Mouse (Mus musculus) lung, embryonic 14.5 days (tissue): ENCODE results near the gene Srrm3. TPM values are rescaled to one million over a fixed set of nuclear protein-coding genes. Genes with fewer than 3 reads are reported as not detected.
A peak's percentile ranks its signal among the peaks of the same experiment; 100 is the strongest.

ENCODE experiments used
- ATAC-seq: fragments of 200-750 bp; cut with Nextera tagmentation; 2 replicates; pipeline ENCODE4 v1.8.0; 2017; ENCODE audit warnings: mild to moderate bottlenecking, moderate TSS enrichment, moderate library complexity; ENCODE audit not compliant: insufficient read depth
- DNase-seq: peaks from one replicate; pipeline ENCODE4 v3.0.0-alpha.2; 2015
- H3K27ac ChIP-seq: fragments of 300-500 bp; sonication (generic); 2 replicates; pipeline ENCODE4 v1.5.1; 2014; ENCODE audit warnings: low read depth, mild to moderate bottlenecking, moderate library complexity
- H3K27me3 ChIP-seq: fragments of 300-500 bp; sonication (generic); 2 replicates; pipeline ENCODE4 v1.6.1; 2014; ENCODE audit warnings: low read length, control low read depth; ENCODE audit not compliant: insufficient read depth
- H3K36me3 ChIP-seq: fragments of 300-500 bp; sonication (generic); 2 replicates; pipeline ENCODE4 v1.6.1; 2014; ENCODE audit warnings: control low read depth; ENCODE audit not compliant: insufficient read depth
- H3K4me1 ChIP-seq: fragments of 300-500 bp; sonication (generic); 2 replicates; pipeline ENCODE4 v1.6.1; 2014; ENCODE audit warnings: antibody characterized with exemption, control low read depth; ENCODE audit not compliant: insufficient read depth
- H3K4me2 ChIP-seq: fragments of 300-500 bp; sonication (generic); 2 replicates; pipeline ENCODE4 v1.6.1; 2014; ENCODE audit warnings: mild to moderate bottlenecking
- H3K4me3 ChIP-seq: fragments of 300-500 bp; sonication (generic); 2 replicates; pipeline ENCODE4 v1.5.1; 2014; ENCODE audit warnings: low read depth, low read length
- H3K9ac ChIP-seq: fragments of 300-500 bp; sonication (generic); 2 replicates; pipeline ENCODE4 v1.6.1; 2014
- H3K9me3 ChIP-seq: fragments of 300-500 bp; sonication (generic); 2 replicates; pipeline ENCODE4 v1.6.1; 2016; ENCODE audit warnings: low read depth, low read length, control low read depth
- CTCF ChIP-seq: IDR thresholded peaks from 2 replicates; pipeline ENCODE4 v1.5.1; 2016; ENCODE audit warnings: antibody characterized with exemption, low read depth
- WGBS: fragments of 180-500 bp; shearing (Covaris S2); extraction: QIAGEN DNeasy Blood & Tissue Kit; methylation state at CpG from one replicate; pipeline ENCODE4 v1.1.7; 2014; 5-methylcytosine and 5-hydroxymethylcytosine counted together
- polyA plus RNA-seq: library from polyadenylated mRNA; unstranded; fragments of >200 nt; fragmentation: Nextera tagmentation; extraction: Ambion mirVana; gene quantifications from 2 replicates; pipeline ENCODE4 v1.2.1, GENCODE M21; 2014

Srrm3 gene
- polyA plus RNA-seq, 1 experiment from 2014 or later, result 0.17 TPM

- 57% methylated on average over 14 of the region's 14 CpGs for whole genome bisulfite sequencing
Measured at GRCm38 (mm10) chr5:135869661-135870423, 63.2 kb downstream of the Srrm3 start.

GRCm38 (mm10) chr5:135870505-135870904 is 63.8 kb downstream of the Srrm3 start:
- no peaks in the 10 kb centered on the region for H3K36me3 ChIP-seq
- no peak for TF ChIP-seq CTCF
- ATAC-seq, result no peak
- H3K9me3 ChIP-seq, result no peaks in the 10 kb centered on the region
- peaks cover 3% of the 10 kb centered on the region; the same call in 1 of the 2 replicates for H3K4me1 ChIP-seq
- no peak overlapping the region for H3K9ac ChIP-seq
- H3K4me3 ChIP-seq, result no peak overlapping the region
- no peak overlapping the region for H3K4me2 ChIP-seq
- no peak overlapping the region for H3K27ac ChIP-seq
- no peak for DNase-seq
- H3K27me3 ChIP-seq, result peaks cover 62% of the 10 kb centered on the region
- 81% methylated on average over 5 of the region's 5 CpGs for WGBS

More at GRCm38 (mm10) chr5:135869661-135870423, 63.2 kb downstream of the Srrm3 start:
- Histone ChIP-seq H3K36me3 (no peaks in the 10 kb centered on the region), H3K9me3 (no peaks in the 10 kb centered on the region), H3K27me3 (peaks cover 62% of the 10 kb centered on the region), H3K27ac (no peak overlapping the region), H3K4me2 (no peak overlapping the region), H3K9ac (no peak overlapping the region), H3K4me3 (no peak overlapping the region), H3K4me1 (peaks cover 3% of the 10 kb centered on the region; the same call in 1 of the 2 replicates)
- ATAC-seq (no peak), DNase-seq (no peak)
- no peak for TF ChIP-seq CTCF

- no peak overlapping the region for H3K27ac ChIP-seq
- peak; percentile 25 for DNase-seq
Measured at GRCm38 (mm10) chr5:135872996-135873395, 66.3 kb downstream of the Srrm3 start.

GRCm38 (mm10) chr5:135873753-135874152 is 67.1 kb downstream of the Srrm3 start:
- H3K27me3 ChIP-seq, result peaks cover 37% of the 10 kb centered on the region
- no peak for ATAC-seq
- no peak overlapping the region for H3K4me2 ChIP-seq

More at GRCm38 (mm10) chr5:135872996-135873395, 66.3 kb downstream of the Srrm3 start:
- Histone ChIP-seq H3K4me3 (no peak overlapping the region; the same call in 1 of the 2 replicates), H3K36me3 (no peaks in the 10 kb centered on the region), H3K27me3 (peaks cover 45% of the 10 kb centered on the region), H3K9me3 (no peaks in the 10 kb centered on the region), H3K4me1 (peaks cover 8% of the 10 kb centered on the region; the same call in 1 of the 2 replicates), H3K9ac (no peak overlapping the region), H3K4me2 (peak overlapping the region; percentile 7; the same call in 1 of the 2 replicates)
- ATAC-seq, result peak; percentile 21; the same call in 1 of the 2 replicates
- TF ChIP-seq CTCF, result no peak
- WGBS, result 18% methylated on average over 16 of the region's 16 CpGs

GRCm38 (mm10) chr5:135877180-135877579 is 70.5 kb downstream of the Srrm3 start:
- no peak for ATAC-seq
- peaks cover 12% of the 10 kb centered on the region for H3K27me3 ChIP-seq
- TF ChIP-seq CTCF, result peak; percentile 64
- WGBS, result 23% methylated on average over 8 of the region's 8 CpGs
- H3K27ac ChIP-seq, result no peak overlapping the region
- H3K4me2 ChIP-seq, result peak overlapping the region; percentile 64
- H3K4me1 ChIP-seq, result peaks cover 14% of the 10 kb centered on the region
- H3K9me3 ChIP-seq, result no peaks in the 10 kb centered on the region
- H3K36me3 ChIP-seq, result no peaks in the 10 kb centered on the region
- H3K4me3 ChIP-seq, result peak overlapping the region; percentile 35
- peak; percentile 90 for DNase-seq
- H3K9ac ChIP-seq, result no peak overlapping the region

More at GRCm38 (mm10) chr5:135873753-135874152, 67.1 kb downstream of the Srrm3 start:
- 62% methylated on average over 9 of the region's 9 CpGs for WGBS
- H3K27ac ChIP-seq, result no peak overlapping the region
- H3K36me3 ChIP-seq, result no peaks in the 10 kb centered on the region
- DNase-seq, result no peak
- no peaks in the 10 kb centered on the region for H3K9me3 ChIP-seq
- peaks cover 6% of the 10 kb centered on the region; the same call in 1 of the 2 replicates for H3K4me1 ChIP-seq
- no peak overlapping the region for H3K9ac ChIP-seq
- H3K4me3 ChIP-seq, result no peak overlapping the region
- no peak for TF ChIP-seq CTCF

- WGBS, result under 1% methylated on average over 16 of the region's 16 CpGs
Measured at GRCm38 (mm10) chr5:135877831-135878231, 71.1 kb downstream of the Srrm3 start.

More at GRCm38 (mm10) chr5:135877831-135878231, 71.1 kb downstream of the Srrm3 start:
- Histone ChIP-seq H3K27me3 (peaks cover 11% of the 10 kb centered on the region), H3K4me2 (peak overlapping the region; percentile 64), H3K36me3 (no peaks in the 10 kb centered on the region), H3K9me3 (no peaks in the 10 kb centered on the region), H3K4me1 (peaks cover 14% of the 10 kb centered on the region), H3K4me3 (peak overlapping the region; percentile 35), H3K27ac (no peak overlapping the region), H3K9ac (peak overlapping the region; percentile 38)
- ATAC-seq (peak; percentile 40), DNase-seq (peak; percentile 84)
- peak; percentile 73 for TF ChIP-seq CTCF
